Mouse (Mus musculus) macrophage (primary cell): ENCODE results near the gene Jrkl. TPM values are rescaled to one million over a fixed set of nuclear protein-coding genes. Genes with fewer than 3 reads are reported as not detected.

Experiments
- H3K27ac ChIP-seq: fragments of 350-480 bp; formaldehyde crosslinking; 2 replicates; pipeline ENCODE4 v1.9.0; 2021
- H3K36me3 ChIP-seq: fragments of 350-480 bp; formaldehyde crosslinking; 2 replicates; pipeline ENCODE4 v1.9.0; 2021; ENCODE audit errors: inconsistent target
- H3K4me3 ChIP-seq: fragments of 350-480 bp; formaldehyde crosslinking; 2 replicates; pipeline ENCODE4 v1.9.0; 2021; ENCODE audit errors: inconsistent target
- H3K79me2 ChIP-seq: fragments of 350-480 bp; formaldehyde crosslinking; 2 replicates; pipeline ENCODE4 v1.9.0; 2021; ENCODE audit errors: inconsistent target
- WGBS: methylation state at CpG from one replicate; pipeline ENCODE4 v1.1.7; 2026; ENCODE audit warnings: inconsistent platforms; ENCODE audit not compliant: missing documents; 5-methylcytosine and 5-hydroxymethylcytosine counted together
- polyA plus RNA-seq: library from polyadenylated mRNA; stranded (reverse); fragments of 250-400 nt; gene quantifications from 3 replicates; pipeline ENCODE4 v1.2.4, GENCODE M21; 2018; ENCODE audit warnings: inconsistent platforms
- total RNA-seq, 78 experiments: library from RNA; depleted of rRNA; stranded (reverse); fragments of 250-400 nt; gene quantifications; 1 replicate in 9 of 78; 2 replicates in 24 of 78; 3 replicates in 43 of 78; 4 replicates in 2 of 78; pipeline ENCODE4 v1.2.4; 2018; ENCODE audit warnings: inconsistent platforms in 56 of 78

Gene Jrkl
- 10 to 100 TPM; 11.4 to 51.2 (median 27.1) TPM for total RNA-seq (2018; cell fraction: chromatin; rRNA removed)
- total RNA-seq (2018; cell fraction: cytosol; rRNA removed), result 10 to 100 TPM in 1 of 26 experiments, 1 to 10 TPM in 25; 3.5 to 10.3 (median 6.4) TPM
- total RNA-seq (2018; cell fraction: nucleus; rRNA removed), result 10 to 100 TPM; 12.6 to 66.4 (median 27.6) TPM
- polyA plus RNA-seq, result 8.7 to 9.1 TPM (median 8.7 TPM) in 3 replicates

- H3K4me3 ChIP-seq, result peak within 1 kb of the TSS; percentile 66
- H3K79me2 ChIP-seq, result peaks cover 65% of the 10 kb centered on the region
- peak within 1 kb of the TSS; percentile 76 for H3K27ac ChIP-seq
- H3K36me3 ChIP-seq, result no peaks in the 10 kb centered on the region
- WGBS, result 0% methylated on average over 9 of the region's 10 CpGs
Measured at GRCm38 (mm10) chr9:13245481-13245880, at the start of gene Jrkl. Gene Jrkl (minus strand): TSS chr9:13245829.

DNA sequence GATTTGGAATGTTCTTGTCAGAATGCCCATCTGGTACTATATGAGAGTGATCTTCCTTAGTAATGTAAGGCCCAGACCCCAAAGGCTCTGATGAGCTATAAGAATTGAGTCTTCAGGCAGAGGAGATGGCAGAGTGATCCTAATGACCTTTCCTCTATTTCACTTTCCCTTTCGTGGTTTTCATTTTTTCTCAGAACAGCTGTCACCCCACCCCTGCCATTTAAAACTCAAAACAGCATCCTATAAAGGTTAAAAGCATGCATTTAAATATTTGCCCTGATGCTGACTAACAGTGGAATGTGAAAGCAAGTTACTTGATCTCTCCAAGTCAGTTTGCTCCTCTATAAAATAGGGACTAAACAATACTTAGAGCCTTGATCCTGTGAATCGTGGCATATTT is 41.9 kb upstream of the Jrkl start:
- 89% methylated on average over 2 of the region's 2 CpGs for WGBS
- Histone ChIP-seq H3K27ac (no peak overlapping the region), H3K36me3 (peaks cover 10% of the 10 kb centered on the region; the same call in 1 of the 2 replicates), H3K4me3 (no peak overlapping the region), H3K79me2 (no peaks in the 10 kb centered on the region)

- H3K79me2 ChIP-seq, result no peaks in the 10 kb centered on the region
- no peaks in the 10 kb centered on the region for H3K36me3 ChIP-seq
- no peak overlapping the region for H3K4me3 ChIP-seq
- WGBS, result 100% methylated on average over 1 of the region's 1 CpGs
- H3K27ac ChIP-seq, result no peak overlapping the region
Measured at GRCm38 (mm10) chr9:13273219-13273618, 27.6 kb upstream of the Jrkl start.

DNA sequence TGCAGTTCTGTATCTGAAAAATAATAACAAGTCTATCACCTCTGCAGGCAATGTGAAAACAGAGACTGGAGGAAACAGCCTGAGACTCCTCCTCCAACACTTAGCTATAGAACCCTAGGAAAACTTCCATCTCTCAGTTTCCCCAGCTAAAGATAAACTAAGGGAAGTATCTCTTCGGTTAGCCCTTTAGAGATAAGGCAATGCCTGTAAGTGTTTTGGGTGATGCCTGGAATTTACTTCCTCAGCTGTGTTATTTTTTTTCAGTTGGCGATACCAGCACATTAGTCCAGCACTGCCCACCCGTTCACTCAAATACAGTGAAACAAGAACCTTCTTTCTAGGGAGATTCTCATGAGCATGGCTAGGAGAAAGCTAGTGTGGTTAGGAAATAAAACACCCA is 15.4 kb upstream of the Jrkl start:
- H3K27ac ChIP-seq, result no peak overlapping the region
- no peaks in the 10 kb centered on the region for H3K36me3 ChIP-seq
- 82% methylated on average over 3 of the region's 3 CpGs for WGBS
- H3K79me2 ChIP-seq, result no peaks in the 10 kb centered on the region
- H3K4me3 ChIP-seq, result no peak overlapping the region

- H3K36me3 ChIP-seq, result peaks cover 6% of the 10 kb centered on the region; the same call in 1 of the 2 replicates
- WGBS, result 94% methylated on average over 2 of the region's 2 CpGs
- H3K27ac ChIP-seq, result no peak overlapping the region
Measured at GRCm38 (mm10) chr9:13258173-13258572, 12.5 kb upstream of the Jrkl start.

DNA sequence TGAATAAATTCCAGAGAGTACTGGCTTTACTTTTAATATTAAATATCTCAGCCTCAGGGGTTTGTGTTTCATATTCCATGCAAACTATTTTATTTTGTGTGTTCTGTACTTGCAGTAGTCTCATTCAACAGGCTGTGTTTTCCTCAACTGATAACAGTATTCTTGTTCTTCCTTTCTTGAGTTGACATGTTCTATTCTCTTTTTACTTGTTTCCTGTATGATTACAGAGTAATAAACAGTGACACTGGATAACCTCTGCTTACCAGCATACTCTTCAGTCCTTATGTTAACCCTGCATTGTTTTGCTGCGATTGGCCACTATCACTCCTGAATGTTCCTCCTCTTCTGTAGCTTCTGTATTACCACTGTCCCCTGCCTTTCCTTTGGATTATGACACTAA is 11.1 kb upstream of the Jrkl start:
- Histone ChIP-seq H3K36me3 (peaks cover 13% of the 10 kb centered on the region; the same call in 1 of the 2 replicates), H3K27ac (no peak overlapping the region), H3K79me2 (peaks cover 3% of the 10 kb centered on the region; the same call in 1 of the 2 replicates), H3K4me3 (no peak overlapping the region)
- WGBS, result 100% methylated on average over 1 of the region's 1 CpGs

More at GRCm38 (mm10) chr9:13258173-13258572, 12.5 kb upstream of the Jrkl start:
- no peak overlapping the region for H3K4me3 ChIP-seq
- no peaks in the 10 kb centered on the region for H3K79me2 ChIP-seq

DNA sequence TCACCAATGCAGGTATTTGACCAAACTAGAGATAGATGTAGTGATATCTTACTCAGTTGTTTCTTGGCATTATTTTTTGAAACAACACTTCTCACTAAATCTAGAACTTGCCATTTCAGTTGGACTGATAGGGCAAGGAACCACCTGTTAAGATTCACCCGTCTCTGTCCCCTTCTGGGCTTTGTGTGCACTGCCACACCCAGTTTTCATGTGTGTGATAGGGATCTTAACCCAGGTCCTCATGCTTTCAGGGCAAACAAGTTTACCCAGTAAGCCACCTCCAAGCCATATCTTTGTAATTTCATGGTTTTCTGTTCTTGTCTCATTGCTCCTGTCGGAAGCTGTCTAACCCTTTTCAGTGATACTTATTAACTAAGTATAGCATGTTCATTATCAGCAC is 5.6 kb upstream of the Jrkl start:
- Histone ChIP-seq H3K27ac (no peak overlapping the region), H3K36me3 (peaks cover 13% of the 10 kb centered on the region; the same call in 1 of the 2 replicates), H3K4me3 (no peak overlapping the region), H3K79me2 (peaks cover 51% of the 10 kb centered on the region)
- 88% methylated on average over 2 of the region's 2 CpGs for WGBS

- peaks cover 72% of the 10 kb centered on the region for H3K79me2 ChIP-seq
- no peak overlapping the region for H3K4me3 ChIP-seq
- WGBS, result 86% methylated on average over 3 of the region's 4 CpGs
- peaks cover 7% of the 10 kb centered on the region; the same call in 1 of the 2 replicates for H3K36me3 ChIP-seq
- H3K27ac ChIP-seq, result no peak overlapping the region
Measured at GRCm38 (mm10) chr9:13248104-13248503, 2.5 kb upstream of the Jrkl start.

- Histone ChIP-seq H3K4me3 (peak within 1 kb of the TSS; percentile 79), H3K27ac (peak within 1 kb of the TSS; percentile 76), H3K79me2 (peaks cover 80% of the 10 kb centered on the region), H3K36me3 (no peaks in the 10 kb centered on the region)
- under 1% methylated on average over 26 of the region's 39 CpGs for WGBS
Measured at GRCm38 (mm10) chr9:13246815-13247638, 1.4 kb upstream of the Jrkl start, which contains the start of gene Ccdc82. Gene Ccdc82 (plus strand): TSS chr9:13246955.

GRCm38 (mm10) chr9:13242321-13242720 is 3.3 kb downstream of the Jrkl start:
- H3K27ac ChIP-seq, result no peak overlapping the region
- no peak overlapping the region for H3K4me3 ChIP-seq
- no peaks in the 10 kb centered on the region for H3K36me3 ChIP-seq
- peaks cover 33% of the 10 kb centered on the region for H3K79me2 ChIP-seq

GRCm38 (mm10) chr9:13231545-13232216 is 13.9 kb downstream of the Jrkl start:
- no peaks in the 10 kb centered on the region for H3K36me3 ChIP-seq
- no peak overlapping the region for H3K27ac ChIP-seq
- H3K79me2 ChIP-seq, result no peaks in the 10 kb centered on the region
- 36% methylated on average over 5 of the region's 5 CpGs for WGBS
- no peak overlapping the region for H3K4me3 ChIP-seq

DNA sequence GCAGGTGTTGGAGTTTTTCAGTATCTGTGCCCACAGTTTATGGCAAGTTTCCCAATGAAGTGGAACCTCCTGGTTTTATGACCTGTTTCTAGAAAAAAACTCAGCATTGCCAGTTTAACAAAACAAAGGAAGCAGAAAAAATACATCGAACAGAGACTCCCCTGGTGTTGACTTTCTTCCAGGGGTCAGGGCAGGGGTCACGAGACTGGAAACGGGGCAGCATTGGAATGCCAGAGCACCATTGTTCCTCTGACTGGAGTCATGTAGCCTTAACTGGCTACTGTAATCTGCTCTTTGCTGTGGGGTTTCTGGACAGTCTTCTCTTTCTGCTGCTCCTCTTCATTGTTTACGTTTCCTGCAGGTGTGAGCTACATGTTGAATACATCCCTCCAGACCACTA is 15.1 kb downstream of the Jrkl start:
- Histone ChIP-seq H3K79me2 (no peaks in the 10 kb centered on the region), H3K36me3 (no peaks in the 10 kb centered on the region), H3K27ac (no peak overlapping the region), H3K4me3 (no peak overlapping the region)
- 53% methylated on average over 4 of the region's 4 CpGs for WGBS

DNA sequence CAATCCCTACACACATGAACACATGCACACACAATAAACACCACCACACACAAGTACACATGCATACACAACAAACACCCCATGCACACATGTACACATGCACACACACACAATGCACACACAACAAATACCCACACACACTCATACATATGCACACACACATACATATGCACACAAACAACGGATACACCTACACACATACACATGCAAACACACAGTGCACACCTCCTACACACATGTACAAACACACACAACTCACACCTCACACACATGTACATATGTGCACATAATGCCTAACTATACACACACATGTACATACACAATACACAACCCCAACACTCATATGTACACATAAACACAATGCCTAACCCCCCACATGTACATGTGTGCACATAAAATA is 19.8 kb downstream of the Jrkl start:
- Histone ChIP-seq H3K79me2 (no peaks in the 10 kb centered on the region), H3K36me3 (no peaks in the 10 kb centered on the region), H3K27ac (no peak overlapping the region), H3K4me3 (no peak overlapping the region)
- WGBS, result 92% methylated on average over 1 of the region's 1 CpGs

GRCm38 (mm10) chr9:13206369-13206768 is 39.3 kb downstream of the Jrkl start:
- WGBS, result 93% methylated on average over 2 of the region's 2 CpGs
- Histone ChIP-seq H3K79me2 (no peaks in the 10 kb centered on the region), H3K36me3 (no peaks in the 10 kb centered on the region), H3K4me3 (no peak overlapping the region), H3K27ac (no peak overlapping the region)

DNA sequence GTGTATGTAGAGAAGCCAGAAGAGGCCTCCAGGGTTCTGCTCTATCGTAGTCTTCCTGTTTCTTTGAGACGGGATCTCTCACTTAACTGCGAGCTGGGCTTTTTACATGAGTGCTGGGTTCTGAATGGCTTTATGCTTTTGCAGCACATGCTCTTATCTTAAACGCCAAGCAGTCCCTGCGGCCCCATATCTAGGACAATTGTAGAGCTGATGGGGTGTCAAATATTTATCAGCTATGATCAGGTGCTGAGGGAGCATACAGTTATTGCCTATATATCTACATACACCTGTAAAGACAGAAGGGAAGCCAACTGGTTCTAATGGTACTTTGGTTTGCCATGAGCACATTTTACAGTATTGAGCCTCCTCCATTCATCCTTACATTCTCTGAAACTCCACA is 41.9 kb downstream of the Jrkl start:
- no peak overlapping the region for H3K4me3 ChIP-seq
- WGBS, result 87% methylated on average over 5 of the region's 5 CpGs
- no peaks in the 10 kb centered on the region for H3K36me3 ChIP-seq
- H3K79me2 ChIP-seq, result no peaks in the 10 kb centered on the region
- H3K27ac ChIP-seq, result no peak overlapping the region
